Mouse (Mus musculus): Measurements from ENCODE around the gene Olfr131. TPM values are rescaled to one million over a fixed set of nuclear protein-coding genes. Genes with fewer than 3 reads are reported as not detected.
"Not testable (repeated sequence)": the region's sequence is repeated elsewhere in the genome, so short reads cannot be mapped to it uniquely, and the experiment has no call there.

Gene Olfr131
- polyA plus RNA-seq (2014; fragmentation: Nextera tagmentation; extraction: Ambion mirVana) = not detected in 2 replicates

- H3K4me2 ChIP-seq (replicated peaks) = no peak within 1 kb of the TSS
- H3K27me3 ChIP-seq (ENCODE audit: control insufficient read depth, insufficient read depth, low read length) = no peaks in the 10 kb centered on the region
- no peak within 1 kb of the TSS for H3K4me3 ChIP-seq (replicated peaks; ENCODE audit: low read length)
- no peak within 1 kb of the TSS for H3K27ac ChIP-seq
- H3K36me3 ChIP-seq (replicated peaks; ENCODE audit: control insufficient read depth, insufficient read depth) = no peaks in the 10 kb centered on the region
- ATAC-seq (ENCODE audit: low FRiP score) (no peak), DNase-seq (ENCODE audit: low spot score) (no peak)
- no peaks in the 10 kb centered on the region for H3K4me1 ChIP-seq (replicated peaks; ENCODE audit: control insufficient read depth, insufficient read depth, low read length)
- no peak within 1 kb of the TSS for H3K9ac ChIP-seq
- H3K9me3 ChIP-seq (ENCODE audit: control insufficient read depth, low read length) = no peaks in the 10 kb centered on the region
Observed at GRCm38 (mm10) chr17:38088593-38088992, at the start of gene Olfr131. TSS of gene Olfr131 (minus strand) at chr17:38088693.

GRCm38 (mm10) chr17:38134426-38134825 lies 45.9 kb upstream of the Olfr131 start, which contains the start of gene Olfr132:
TSS of gene Olfr132 (minus strand) at chr17:38134526.
- ATAC-seq (ENCODE audit: low FRiP score) = no peak
- WGBS = 74% methylated on average over 1 of the region's 1 CpGs

DNA sequence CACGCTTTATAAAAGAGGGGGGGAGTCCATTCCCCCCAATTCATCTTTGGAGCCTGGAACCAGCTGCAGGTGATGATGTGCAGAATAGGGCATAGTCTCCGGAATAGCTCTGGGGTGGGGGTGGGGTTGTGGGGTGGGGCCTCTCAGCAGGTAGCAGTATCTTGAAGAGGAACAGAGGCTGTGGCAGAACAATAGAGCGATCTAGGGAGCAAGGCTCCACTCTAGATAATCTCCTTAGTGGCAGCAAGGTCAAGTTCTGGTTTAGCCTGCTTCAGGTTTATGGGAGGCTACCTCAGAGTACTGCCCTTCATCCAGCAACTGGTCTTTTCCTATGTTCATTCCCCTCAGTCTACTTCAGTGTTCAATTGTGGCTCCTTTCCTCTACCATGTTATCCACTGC lies 36.9 kb upstream of the Olfr131 start:
- H3K4me1 ChIP-seq (replicated peaks; ENCODE audit: control insufficient read depth, insufficient read depth, low read length); H3K36me3 ChIP-seq (replicated peaks; ENCODE audit: control insufficient read depth, insufficient read depth); H3K27me3 ChIP-seq (ENCODE audit: control insufficient read depth, insufficient read depth, low read length); H3K9ac ChIP-seq; H3K9me3 ChIP-seq (ENCODE audit: control insufficient read depth, low read length); H3K4me3 ChIP-seq (replicated peaks; ENCODE audit: low read length); H3K27ac ChIP-seq; DNase-seq (ENCODE audit: low spot score); ATAC-seq (ENCODE audit: low FRiP score); H3K4me2 ChIP-seq (replicated peaks): not testable (repeated sequence)
- WGBS = 63% methylated on average over 3 of the region's 3 CpGs

More at GRCm38 (mm10) chr17:38134426-38134825, 45.9 kb upstream of the Olfr131 start, which contains the start of gene Olfr132:
- H3K4me2 ChIP-seq (replicated peaks) = no peak within 1 kb of the TSS
- no peak within 1 kb of the TSS for H3K27ac ChIP-seq
- no peak within 1 kb of the TSS for H3K9ac ChIP-seq
- no peak within 1 kb of the TSS for H3K4me3 ChIP-seq (replicated peaks; ENCODE audit: low read length)
- H3K27me3 ChIP-seq (ENCODE audit: control insufficient read depth, insufficient read depth, low read length) = no peaks in the 10 kb centered on the region
- no peaks in the 10 kb centered on the region for H3K4me1 ChIP-seq (replicated peaks; ENCODE audit: control insufficient read depth, insufficient read depth, low read length)
- DNase-seq (ENCODE audit: low spot score) = no peak
- no peaks in the 10 kb centered on the region for H3K36me3 ChIP-seq (replicated peaks; ENCODE audit: control insufficient read depth, insufficient read depth)
- H3K9me3 ChIP-seq (ENCODE audit: control insufficient read depth, low read length) = no peaks in the 10 kb centered on the region

- not testable (repeated sequence) for H3K4me1 ChIP-seq (replicated peaks; ENCODE audit: control insufficient read depth, insufficient read depth, low read length); H3K9me3 ChIP-seq (ENCODE audit: control insufficient read depth, low read length); H3K4me2 ChIP-seq (replicated peaks); H3K36me3 ChIP-seq (replicated peaks; ENCODE audit: control insufficient read depth, insufficient read depth); H3K9ac ChIP-seq; H3K27me3 ChIP-seq (ENCODE audit: control insufficient read depth, insufficient read depth, low read length); ATAC-seq (ENCODE audit: low FRiP score); H3K27ac ChIP-seq; DNase-seq (ENCODE audit: low spot score); H3K4me3 ChIP-seq (replicated peaks; ENCODE audit: low read length)
- 100% methylated on average over 1 of the region's 1 CpGs for WGBS
Observed at GRCm38 (mm10) chr17:38124199-38124598, 35.7 kb upstream of the Olfr131 start.

GRCm38 (mm10) chr17:38082364-38082763 lies 6.1 kb downstream of the Olfr131 start:
- ATAC-seq (ENCODE audit: low FRiP score) = peak; percentile 27; the same call in 1 of the 2 replicates
- 82% methylated on average over 4 of the region's 4 CpGs for WGBS

GRCm38 (mm10) chr17:38063621-38064020 lies 24.9 kb downstream of the Olfr131 start, which contains the start of gene Olfr130:
TSS of gene Olfr130 (plus strand) at chr17:38063921.
- ATAC-seq (ENCODE audit: low FRiP score) (no peak), DNase-seq (ENCODE audit: low spot score) (no peak)
- no peak within 1 kb of the TSS for H3K4me3 ChIP-seq (replicated peaks; ENCODE audit: low read length)
- no peaks in the 10 kb centered on the region for H3K27me3 ChIP-seq (ENCODE audit: control insufficient read depth, insufficient read depth, low read length)
- no peaks in the 10 kb centered on the region for H3K4me1 ChIP-seq (replicated peaks; ENCODE audit: control insufficient read depth, insufficient read depth, low read length)
- no peaks in the 10 kb centered on the region for H3K9me3 ChIP-seq (ENCODE audit: control insufficient read depth, low read length)
- H3K4me2 ChIP-seq (replicated peaks) = no peak within 1 kb of the TSS
- 85% methylated on average over 1 of the region's 1 CpGs for WGBS
- H3K27ac ChIP-seq = no peak within 1 kb of the TSS
- no peak within 1 kb of the TSS for H3K9ac ChIP-seq
- H3K36me3 ChIP-seq (replicated peaks; ENCODE audit: control insufficient read depth, insufficient read depth) = no peaks in the 10 kb centered on the region

More at GRCm38 (mm10) chr17:38082364-38082763, 6.1 kb downstream of the Olfr131 start:
- Histone ChIP-seq H3K36me3 (replicated peaks; ENCODE audit: control insufficient read depth, insufficient read depth) (no peaks in the 10 kb centered on the region), H3K27me3 (ENCODE audit: control insufficient read depth, insufficient read depth, low read length) (no peaks in the 10 kb centered on the region), H3K4me3 (replicated peaks; ENCODE audit: low read length) (no peak overlapping the region), H3K9ac (no peak overlapping the region), H3K27ac (no peak overlapping the region), H3K4me1 (replicated peaks; ENCODE audit: control insufficient read depth, insufficient read depth, low read length) (no peaks in the 10 kb centered on the region), H3K9me3 (ENCODE audit: control insufficient read depth, low read length) (no peaks in the 10 kb centered on the region), H3K4me2 (replicated peaks) (no peak overlapping the region)
- no peak for DNase-seq (ENCODE audit: low spot score)

- Histone ChIP-seq H3K27me3 (ENCODE audit: control insufficient read depth, insufficient read depth, low read length) (no peaks in the 10 kb centered on the region), H3K27ac (no peak within 1 kb of the TSS), H3K9me3 (ENCODE audit: control insufficient read depth, low read length) (no peaks in the 10 kb centered on the region), H3K4me3 (replicated peaks; ENCODE audit: low read length) (no peak within 1 kb of the TSS), H3K4me1 (replicated peaks; ENCODE audit: control insufficient read depth, insufficient read depth, low read length) (no peaks in the 10 kb centered on the region), H3K36me3 (replicated peaks; ENCODE audit: control insufficient read depth, insufficient read depth) (no peaks in the 10 kb centered on the region), H3K9ac (no peak within 1 kb of the TSS), H3K4me2 (replicated peaks) (no peak within 1 kb of the TSS)
- DNase-seq (ENCODE audit: low spot score) = no peak
- 73% methylated on average over 1 of the region's 1 CpGs for WGBS
- ATAC-seq (ENCODE audit: low FRiP score) = no peak
Observed at GRCm38 (mm10) chr17:38059979-38060378, 28.5 kb downstream of the Olfr131 start, which contains the start of gene Olfr129. TSS of gene Olfr129 (minus strand) at chr17:38060079.

Other genes with a start within 250 kb of the Olfr131 start
- not detected in 2 replicates for gene Olfr126, start 241.2 kb downstream of the Olfr131 start, polyA plus RNA-seq (2014; fragmentation: Nextera tagmentation; extraction: Ambion mirVana)
- not detected in 2 replicates for gene Olfr127, start 188.3 kb downstream of the Olfr131 start, polyA plus RNA-seq (2014; fragmentation: Nextera tagmentation; extraction: Ambion mirVana)
- not detected in 2 replicates for gene Olfr128, start 168.1 kb downstream of the Olfr131 start, polyA plus RNA-seq (2014; fragmentation: Nextera tagmentation; extraction: Ambion mirVana)
- not detected in 2 replicates for gene Olfr761, start 135.6 kb downstream of the Olfr131 start, polyA plus RNA-seq (2014; fragmentation: Nextera tagmentation; extraction: Ambion mirVana)
- gene Olfr129, start 28.6 kb downstream of the Olfr131 start, polyA plus RNA-seq (2014; fragmentation: Nextera tagmentation; extraction: Ambion mirVana) = not detected in 2 replicates
- gene Olfr130, start 24.8 kb downstream of the Olfr131 start, polyA plus RNA-seq (2014; fragmentation: Nextera tagmentation; extraction: Ambion mirVana) = not detected in 2 replicates
- not detected in 2 replicates for gene Olfr132, start 45.8 kb upstream of the Olfr131 start, polyA plus RNA-seq (2014; fragmentation: Nextera tagmentation; extraction: Ambion mirVana)
- gene Olfr133, start 56.6 kb upstream of the Olfr131 start, polyA plus RNA-seq (2014; fragmentation: Nextera tagmentation; extraction: Ambion mirVana) = not detected in 2 replicates
- gene Olfr134, start 82.7 kb upstream of the Olfr131 start, polyA plus RNA-seq (2014; fragmentation: Nextera tagmentation; extraction: Ambion mirVana) = not detected in 2 replicates
- not detected in 2 replicates for gene Olfr135, start 115.6 kb upstream of the Olfr131 start, polyA plus RNA-seq (2014; fragmentation: Nextera tagmentation; extraction: Ambion mirVana)
- gene Olfr138, start 172.3 kb upstream of the Olfr131 start, polyA plus RNA-seq (2014; fragmentation: Nextera tagmentation; extraction: Ambion mirVana) = not detected in 2 replicates
- not detected in 2 replicates for gene Olfr137, start 218.9 kb upstream of the Olfr131 start, polyA plus RNA-seq (2014; fragmentation: Nextera tagmentation; extraction: Ambion mirVana)
- gene Olfr136, start 241.1 kb upstream of the Olfr131 start, polyA plus RNA-seq (2014; fragmentation: Nextera tagmentation; extraction: Ambion mirVana) = not detected in 2 replicates